Mouse (Mus musculus) brain, adult 10 weeks (tissue): ENCODE results near the gene Ccdc83. TPM values are rescaled to one million over a fixed set of nuclear protein-coding genes. Genes with fewer than 3 reads are reported as not detected.

Experiments
- polyA plus RNA-seq: library from polyadenylated mRNA; stranded (reverse); fragments of 350-450 nt; fragmentation: Illumina TruSeq; extraction: RNeasy Lipid Tissue Mini Kit (QIAGEN cat#74804); gene quantifications from one replicate; pipeline ENCODE4 v1.2.3, GENCODE M21; 2015; ENCODE audit warnings: low read depth, low replicate concordance

The Ccdc83 gene
- polyA plus RNA-seq, result not detected

DNA sequence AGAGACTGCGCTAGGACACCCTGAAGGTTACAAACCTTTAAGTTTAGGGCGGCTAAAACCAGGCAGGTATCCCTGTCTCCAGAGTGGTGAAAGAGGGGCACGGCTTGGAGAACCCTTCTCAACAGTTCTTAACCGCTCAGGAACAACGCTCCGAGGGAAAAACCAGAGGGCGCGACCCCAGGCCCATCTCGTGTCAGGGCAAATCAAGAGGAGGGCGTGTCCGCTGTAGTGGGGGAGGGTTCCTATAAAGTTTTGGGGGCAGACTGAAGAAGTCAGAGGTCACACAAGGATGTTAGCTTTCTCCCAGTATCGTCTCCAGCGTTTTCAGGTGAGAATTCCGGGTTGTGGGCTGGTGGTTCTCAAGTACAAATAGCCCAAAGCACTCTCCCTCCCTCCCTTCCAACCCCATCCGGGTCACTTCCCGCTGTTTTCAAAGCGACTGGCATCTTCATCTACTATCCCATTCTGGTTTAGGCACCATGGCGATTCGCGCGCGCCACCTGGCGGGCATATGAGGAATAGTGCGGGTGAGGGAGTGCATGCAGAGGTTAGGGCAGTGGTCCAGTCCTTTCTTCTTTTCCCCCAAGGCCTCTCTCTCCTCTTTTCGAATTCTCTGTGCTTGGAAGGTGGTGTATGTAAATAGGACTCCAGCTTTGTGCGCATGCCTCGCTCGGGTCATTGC, at the start of gene Ccdc83:
Gene Ccdc83, minus strand, starts transcription at position 489 of the 682 bp plus-strand sequence.

DNA sequence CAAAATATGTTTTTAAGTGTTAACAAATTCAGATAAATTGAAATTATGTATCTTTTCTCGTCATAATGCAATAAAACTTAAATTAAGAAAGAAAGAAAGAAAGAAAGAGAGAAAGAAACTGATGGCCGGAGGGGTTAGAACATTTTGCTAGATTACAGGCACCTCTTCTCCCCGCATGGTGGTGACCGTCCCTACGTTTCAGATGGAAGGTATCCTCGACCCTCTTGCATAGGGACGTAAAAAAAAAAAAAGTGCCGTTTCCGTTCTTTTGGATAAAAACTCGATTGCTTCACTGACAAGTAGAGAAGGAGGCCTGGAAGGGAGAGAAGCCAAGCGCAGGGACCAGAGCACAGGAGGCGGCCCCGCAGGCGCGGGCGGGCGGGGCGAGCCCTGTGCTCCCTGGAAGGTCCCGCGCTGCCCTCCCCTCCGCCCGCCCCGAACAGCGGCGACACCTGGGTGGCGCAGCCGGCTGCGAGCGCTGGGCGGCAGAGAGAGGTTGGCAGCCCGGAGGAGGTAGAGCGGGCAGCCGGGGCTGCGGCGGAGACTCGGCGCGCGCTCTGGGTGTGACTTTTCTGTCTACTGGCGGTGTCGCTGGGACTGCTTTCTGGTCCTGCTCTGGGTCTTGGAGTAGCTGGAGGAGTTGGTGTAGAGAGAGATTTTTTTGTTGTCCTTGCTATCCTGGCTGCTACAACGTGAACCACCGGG, 36.5 kb upstream of the Ccdc83 start, which contains the start of gene Sytl2:
Gene Sytl2, plus strand, starts transcription at position 311 of the 705 bp plus-strand sequence.

Other genes with a start within 250 kb of the Ccdc83 start
- 133 TPM for gene Picalm, start 135.6 kb downstream of the Ccdc83 start, polyA plus RNA-seq
- 92.1 TPM for gene Sytl2, start 36.5 kb upstream of the Ccdc83 start, polyA plus RNA-seq
- 1.2 TPM for gene Ccdc89, start 160.8 kb upstream of the Ccdc83 start, polyA plus RNA-seq
- gene Crebzf, start 177.0 kb upstream of the Ccdc83 start, polyA plus RNA-seq, result 63.2 TPM
- 94.7 TPM for gene Tmem126a, start 191.5 kb upstream of the Ccdc83 start, polyA plus RNA-seq
- 46.1 TPM for gene Tmem126b, start 210.2 kb upstream of the Ccdc83 start, polyA plus RNA-seq
- 162 TPM for gene Dlg2, start 210.9 kb upstream of the Ccdc83 start, polyA plus RNA-seq